Mouse (Mus musculus) urinary bladder, postnatal 36 days (tissue): Measurements from ENCODE around the gene Arv1.
A peak's percentile ranks its signal among the peaks of the same experiment; 100 is the strongest.

Experiments
- DNase-seq, 2 experiments: peaks; one replicate each; pipeline ENCODE4 v3.0.0; 2022; ENCODE audit warnings: low spot score in 2 of 2, mixed read lengths in 1 of 2

The Arv1 gene

GRCm38 (mm10) chr8:124724301-124724700 is 2.4 kb downstream of the Arv1 start:
- no peak for DNase-seq

- DNase-seq: no peak
These were observed 10.9 kb downstream of the Arv1 start for GRCm38 (mm10) chr8:124732828-124733227.

GRCm38 (mm10) chr8:124735371-124735911 is 13.5 kb downstream of the Arv1 start:
- DNase-seq: no peak

- peak in 1 of 2 experiments; percentile 13 for DNase-seq
These were observed 17.3 kb downstream of the Arv1 start for GRCm38 (mm10) chr8:124739268-124739667.

GRCm38 (mm10) chr8:124746661-124747060 is 24.7 kb downstream of the Arv1 start:
- no peak for DNase-seq

GRCm38 (mm10) chr8:124751191-124751590 is 29.3 kb downstream of the Arv1 start:
- peak in 1 of 2 experiments; percentile 16 for DNase-seq

GRCm38 (mm10) chr8:124751709-124752173 is 29.8 kb downstream of the Arv1 start, which contains the start of gene Fam89a:
Gene Fam89a (minus strand): TSS chr8:124751832.
- peak; percentile 28 to 52 for DNase-seq

- DNase-seq: no peak
These were observed 30.5 kb downstream of the Arv1 start for GRCm38 (mm10) chr8:124752325-124752862.

- no peak for DNase-seq
These were observed 32.3 kb downstream of the Arv1 start for GRCm38 (mm10) chr8:124754101-124754791.

- no peak for DNase-seq
These were observed 32.9 kb downstream of the Arv1 start for GRCm38 (mm10) chr8:124754792-124755190.

- no peak for DNase-seq
These were observed 33.5 kb downstream of the Arv1 start for GRCm38 (mm10) chr8:124755481-124755880.

GRCm38 (mm10) chr8:124756153-124756552 is 34.2 kb downstream of the Arv1 start:
- DNase-seq: no peak

GRCm38 (mm10) chr8:124756601-124757000 is 34.7 kb downstream of the Arv1 start:
- DNase-seq: no peak

- no peak for DNase-seq
These were observed 36.6 kb downstream of the Arv1 start for GRCm38 (mm10) chr8:124758544-124758943.

- DNase-seq: no peak
These were observed 41.1 kb downstream of the Arv1 start for GRCm38 (mm10) chr8:124763061-124763460.

- no peak for DNase-seq
These were observed 50.5 kb downstream of the Arv1 start for GRCm38 (mm10) chr8:124772389-124772788.

GRCm38 (mm10) chr8:124775695-124776094 is 53.8 kb downstream of the Arv1 start:
- peak in 1 of 2 experiments; percentile 54 for DNase-seq

- DNase-seq: no peak
These were observed 58.3 kb downstream of the Arv1 start for GRCm38 (mm10) chr8:124780236-124780635.

GRCm38 (mm10) chr8:124782431-124782830 is 60.5 kb downstream of the Arv1 start:
- no peak for DNase-seq

GRCm38 (mm10) chr8:124783228-124783627 is 61.3 kb downstream of the Arv1 start:
- no peak for DNase-seq
